Mouse (Mus musculus): Measurements from ENCODE around the gene Bbx.

Bbx gene

GRCm38 (mm10) chr16:50309411-50310042, 122.7 kb downstream of the Bbx start:
- no peak for DNase-seq

GRCm38 (mm10) chr16:50308256-50308655, 123.9 kb downstream of the Bbx start:
- no peak for DNase-seq

GRCm38 (mm10) chr16:50307231-50307630, 125.0 kb downstream of the Bbx start:
- DNase-seq = no peak

GRCm38 (mm10) chr16:50306727-50307126, 125.5 kb downstream of the Bbx start:
- DNase-seq = peak; percentile 32

GRCm38 (mm10) chr16:50305156-50305555, 127.0 kb downstream of the Bbx start:
- no peak for DNase-seq

- DNase-seq = no peak
Observed at GRCm38 (mm10) chr16:50302566-50302965, 129.6 kb downstream of the Bbx start.

- DNase-seq = no peak
Observed at GRCm38 (mm10) chr16:50298743-50299443, 133.3 kb downstream of the Bbx start.

- peak; percentile 51 for DNase-seq
Observed at GRCm38 (mm10) chr16:50293502-50294228, 138.5 kb downstream of the Bbx start.

GRCm38 (mm10) chr16:50292834-50293233, 139.4 kb downstream of the Bbx start:
- DNase-seq = no peak

- no peak for DNase-seq
Observed at GRCm38 (mm10) chr16:50289764-50290163, 142.4 kb downstream of the Bbx start.

GRCm38 (mm10) chr16:50272813-50273212, 159.4 kb downstream of the Bbx start:
- no peak for DNase-seq

GRCm38 (mm10) chr16:50262647-50263046, 169.5 kb downstream of the Bbx start:
- no peak for DNase-seq

- no peak for DNase-seq
Observed at GRCm38 (mm10) chr16:50262209-50262608, 170.0 kb downstream of the Bbx start.

- no peak for DNase-seq
Observed at GRCm38 (mm10) chr16:50261741-50262140, 170.4 kb downstream of the Bbx start.

- DNase-seq = peak; percentile 25
Observed at GRCm38 (mm10) chr16:50254522-50255159, 177.5 kb downstream of the Bbx start.

GRCm38 (mm10) chr16:50251417-50251975, 180.7 kb downstream of the Bbx start:
- DNase-seq = no peak

GRCm38 (mm10) chr16:50250469-50250868, 181.7 kb downstream of the Bbx start:
- DNase-seq = no peak

- DNase-seq = no peak
Observed at GRCm38 (mm10) chr16:50249036-50249435, 183.2 kb downstream of the Bbx start.

GRCm38 (mm10) chr16:50242444-50242843, 189.7 kb downstream of the Bbx start:
- DNase-seq = no peak

- DNase-seq = no peak
Observed at GRCm38 (mm10) chr16:50241604-50242003, 190.6 kb downstream of the Bbx start.

GRCm38 (mm10) chr16:50235231-50235630, 197.0 kb downstream of the Bbx start:
- no peak for DNase-seq

- no peak for DNase-seq
Observed at GRCm38 (mm10) chr16:50230624-50231023, 201.6 kb downstream of the Bbx start.

- no peak for DNase-seq
Observed at GRCm38 (mm10) chr16:50228833-50229232, 203.4 kb downstream of the Bbx start.

All from embryo, embryonic 11 days (tissue).